Mouse (Mus musculus) MN1 (cell line): ENCODE data around the gene Zfand5.

Source experiments
- DNase-seq: peaks from one replicate; pipeline ENCODE4 v3.0.0-alpha.2; 2016; ENCODE audit warnings: low spot score

The Zfand5 gene

DNA sequence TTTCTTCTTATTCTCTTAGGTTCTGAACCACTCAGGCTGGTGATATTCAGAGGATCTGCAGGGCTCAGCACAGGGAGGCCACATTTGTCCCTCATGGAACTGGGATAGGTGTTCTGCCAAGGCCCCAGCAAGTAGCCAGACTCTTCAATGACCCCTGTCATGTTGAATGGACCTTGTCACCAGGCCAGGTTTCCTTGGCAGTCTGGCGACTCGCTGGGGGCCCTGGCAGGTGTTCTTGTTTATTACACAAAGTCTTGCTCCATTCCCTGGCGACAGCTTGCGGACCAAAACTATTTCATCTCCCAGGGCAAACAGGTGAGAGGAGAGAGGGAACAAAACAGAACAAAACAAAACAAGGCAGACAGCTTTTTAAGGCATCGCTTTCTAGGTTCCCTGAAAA, 57.7 kb downstream of the Zfand5 start:
- DNase-seq, result no peak

DNA sequence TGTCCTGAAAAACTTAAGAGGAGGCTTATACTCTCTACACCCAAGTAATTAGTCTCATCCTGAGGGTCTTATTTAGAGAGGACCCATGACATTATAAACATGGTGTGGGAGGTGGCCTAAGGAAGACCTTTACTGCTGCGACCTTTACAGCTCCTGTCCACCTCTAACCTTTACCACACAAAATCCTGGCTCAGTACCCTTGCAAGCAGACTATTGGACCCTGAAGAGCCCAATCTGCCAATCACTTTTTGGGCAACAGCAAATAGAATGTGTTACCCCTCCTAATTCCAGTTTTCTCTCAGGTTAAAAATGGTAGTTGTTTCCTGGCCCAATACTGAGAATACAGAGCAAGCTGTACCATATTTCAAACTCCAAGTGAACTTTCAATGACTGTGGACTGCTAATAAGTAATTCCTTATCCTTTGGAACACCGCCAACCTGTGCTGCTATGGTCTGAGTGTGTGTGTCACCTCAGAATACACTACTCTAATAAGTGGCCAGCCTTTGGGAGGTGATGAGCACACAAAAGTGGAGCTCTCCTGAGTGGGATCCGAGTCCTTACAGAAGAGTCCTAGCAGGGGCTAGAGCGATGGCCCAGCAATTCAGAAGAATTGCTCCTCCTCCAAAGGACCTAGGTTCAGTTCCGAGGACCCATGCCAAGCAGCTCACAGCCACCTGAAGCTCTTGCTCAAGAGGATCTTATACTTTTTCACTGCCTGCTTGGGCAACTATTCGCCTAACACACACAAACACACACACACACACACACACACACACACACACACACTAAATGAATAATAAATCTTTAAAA, 58.4 kb downstream of the Zfand5 start:
- no peak for DNase-seq

DNA sequence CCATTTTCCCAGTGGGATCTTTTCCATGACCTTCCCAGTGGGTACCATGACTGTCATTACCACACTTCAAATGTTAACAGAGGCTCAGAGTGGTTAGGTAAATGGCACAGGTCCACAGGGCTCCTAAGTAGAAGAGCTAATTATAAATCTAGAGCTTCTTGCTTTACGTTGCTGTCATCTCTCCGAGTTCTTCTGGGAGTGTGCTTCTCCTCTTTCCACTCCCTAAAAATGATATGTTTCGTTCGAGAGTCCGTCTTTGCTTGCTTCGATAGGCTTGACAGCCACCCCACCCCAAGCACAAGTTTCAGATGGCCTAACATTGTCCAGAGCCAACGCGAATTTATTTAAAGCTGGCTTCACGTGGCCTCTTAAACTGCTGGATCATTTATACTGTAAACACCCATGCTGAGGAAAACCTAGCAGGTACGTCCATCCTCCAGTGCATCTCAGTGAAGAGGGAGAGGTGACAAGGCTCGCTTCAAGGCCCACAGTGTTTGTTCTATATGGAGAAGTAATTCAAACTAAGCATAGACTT, 59.6 kb downstream of the Zfand5 start:
- no peak for DNase-seq
